Mouse (Mus musculus): ENCODE measurements around the gene Cobl.

Gene Cobl

DNA sequence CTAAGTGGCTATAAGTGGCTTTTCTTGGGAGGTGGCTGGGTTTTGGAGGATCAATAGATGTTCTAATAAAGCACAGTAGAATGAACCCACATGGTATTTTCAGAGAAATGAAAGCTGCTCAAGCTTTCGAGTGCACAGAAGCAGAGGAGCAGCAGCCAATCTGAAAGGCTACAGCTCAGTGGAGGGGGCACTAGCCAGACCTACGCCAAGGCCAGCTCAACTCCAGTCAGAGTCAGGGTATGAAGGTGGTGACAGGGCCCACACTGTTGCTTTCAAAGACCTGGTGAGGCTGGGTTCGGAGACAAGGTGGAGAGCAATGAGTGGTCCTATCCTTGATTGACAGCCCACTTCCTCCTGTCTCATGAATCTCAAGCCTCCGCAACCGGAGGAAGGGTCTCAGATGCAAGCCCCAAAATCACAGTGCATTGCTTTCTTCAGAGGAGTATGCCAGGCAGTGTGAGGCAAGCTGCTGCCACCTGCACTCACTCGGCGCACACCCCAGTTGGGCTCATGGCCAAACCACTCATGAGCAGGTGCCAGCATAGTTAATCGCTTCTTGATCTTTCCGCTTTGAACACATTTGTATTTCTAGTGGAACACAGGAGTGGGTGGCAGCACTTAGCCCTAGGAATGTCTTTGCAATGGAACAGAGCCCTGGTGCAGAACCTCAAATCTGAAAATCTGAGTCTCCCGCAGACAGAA is 232.6 kb downstream of the Cobl start:
- DNase-seq (ENCODE audit: low read depth in 1 of 2, low spot score in 2 of 2), result no peak

DNA sequence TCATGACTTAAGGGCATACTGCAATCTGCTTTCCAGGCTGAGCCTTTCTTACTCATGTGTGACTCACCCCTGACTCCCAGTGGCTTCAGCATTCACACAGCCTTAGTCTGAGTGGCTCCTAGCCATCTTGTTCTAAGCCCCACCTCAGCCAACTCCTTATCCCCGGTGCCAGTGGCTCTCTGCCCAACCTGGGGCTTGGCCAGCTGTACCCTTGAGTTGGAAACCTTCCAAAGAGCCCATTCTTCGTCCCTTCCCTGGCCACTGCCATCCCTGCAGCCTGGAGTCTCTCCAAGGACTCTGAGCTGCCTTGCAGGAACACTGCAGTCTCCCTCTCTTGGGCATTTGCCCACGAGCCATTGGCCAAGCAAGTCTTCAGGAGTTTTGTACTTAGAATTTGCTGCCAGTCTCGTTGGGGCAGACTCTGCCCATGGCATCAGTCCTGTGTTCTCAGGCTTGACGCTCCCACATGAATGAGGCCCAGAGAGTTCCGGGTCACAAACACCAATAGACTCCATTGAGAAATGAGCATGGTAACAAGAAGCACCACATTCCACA is 233.2 kb downstream of the Cobl start:
- no peak for DNase-seq (ENCODE audit: low read depth in 1 of 2, low spot score in 2 of 2)

- no peak for DNase-seq (ENCODE audit: low read depth in 1 of 2, low spot score in 2 of 2)
These were observed 235.3 kb downstream of the Cobl start for GRCm38 (mm10) chr11:12229411-12229810.

- DNase-seq (ENCODE audit: low read depth in 1 of 2, low spot score in 2 of 2), result no peak
These were observed 237.4 kb downstream of the Cobl start for GRCm38 (mm10) chr11:12227343-12227742.

GRCm38 (mm10) chr11:12219594-12220530 is 244.9 kb downstream of the Cobl start:
- DNase-seq (ENCODE audit: low read depth in 1 of 2, low spot score in 2 of 2), result no peak

DNA sequence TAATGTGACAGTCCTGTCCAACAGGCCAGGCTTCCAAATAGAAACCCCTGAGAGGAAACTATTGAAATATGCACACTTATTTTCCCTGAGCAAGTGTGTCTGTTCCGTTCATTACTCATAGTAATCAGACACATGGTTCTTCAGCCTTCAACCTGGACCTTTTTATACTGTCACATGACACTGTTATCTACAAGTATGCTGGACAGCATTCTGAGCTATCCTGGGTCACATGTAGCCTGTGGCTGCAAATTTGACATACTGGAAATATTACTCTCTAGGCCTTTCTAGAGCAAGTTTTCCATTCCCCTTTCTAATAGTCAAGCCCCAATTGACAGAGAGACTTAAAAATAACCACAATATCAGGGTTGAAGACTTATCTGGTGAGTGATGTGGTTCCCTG is 247.9 kb downstream of the Cobl start:
- DNase-seq (ENCODE audit: low read depth in 1 of 2, low spot score in 2 of 2), result no peak

DNA sequence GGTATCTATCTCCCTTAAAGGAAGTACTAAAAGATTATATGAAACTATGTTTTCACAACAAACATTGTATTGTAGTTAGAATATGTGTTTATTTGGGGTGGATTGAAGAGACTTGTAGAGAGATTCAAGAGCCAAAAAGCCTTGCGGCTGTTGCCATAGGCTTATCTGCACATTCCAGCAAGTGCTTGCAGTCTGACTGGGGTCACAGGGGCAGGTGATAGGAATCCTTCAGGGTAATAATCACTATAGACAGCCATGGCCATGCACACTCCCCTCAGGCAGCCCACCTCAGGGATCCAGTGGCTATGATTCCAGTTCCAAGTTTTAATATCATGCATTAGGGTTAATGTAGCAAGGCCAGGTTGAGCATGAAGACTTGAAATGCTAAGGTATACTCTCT is 249.2 kb downstream of the Cobl start:
- DNase-seq (ENCODE audit: low read depth in 1 of 2, low spot score in 2 of 2), result no peak

DNA sequence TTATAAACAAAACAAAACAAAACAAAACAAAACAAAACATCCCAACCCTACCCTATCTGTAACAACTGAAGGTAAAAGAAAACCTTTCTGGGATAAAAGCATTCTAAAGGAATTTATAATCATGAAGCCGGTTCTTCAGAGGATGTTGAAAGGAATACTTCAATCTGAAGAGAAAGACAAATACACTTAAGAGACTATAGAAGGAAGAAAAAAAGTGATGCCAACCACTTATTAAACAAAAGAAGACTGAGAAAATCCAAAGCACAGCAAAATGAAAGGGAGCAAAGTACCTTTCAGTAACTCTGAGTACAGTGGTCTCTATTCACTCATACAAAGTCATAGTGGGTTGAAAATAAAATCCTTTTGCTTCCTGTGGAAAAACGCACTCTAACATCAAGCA is 256.2 kb downstream of the Cobl start:
- DNase-seq (ENCODE audit: low read depth in 1 of 2, low spot score in 2 of 2), result no peak

- DNase-seq (ENCODE audit: low read depth in 1 of 2, low spot score in 2 of 2), result no peak
These were observed 259.3 kb downstream of the Cobl start for GRCm38 (mm10) chr11:12205201-12206161.

GRCm38 (mm10) chr11:12199441-12199840 is 265.3 kb downstream of the Cobl start:
- no peak for DNase-seq (ENCODE audit: low read depth in 1 of 2, low spot score in 2 of 2)

DNA sequence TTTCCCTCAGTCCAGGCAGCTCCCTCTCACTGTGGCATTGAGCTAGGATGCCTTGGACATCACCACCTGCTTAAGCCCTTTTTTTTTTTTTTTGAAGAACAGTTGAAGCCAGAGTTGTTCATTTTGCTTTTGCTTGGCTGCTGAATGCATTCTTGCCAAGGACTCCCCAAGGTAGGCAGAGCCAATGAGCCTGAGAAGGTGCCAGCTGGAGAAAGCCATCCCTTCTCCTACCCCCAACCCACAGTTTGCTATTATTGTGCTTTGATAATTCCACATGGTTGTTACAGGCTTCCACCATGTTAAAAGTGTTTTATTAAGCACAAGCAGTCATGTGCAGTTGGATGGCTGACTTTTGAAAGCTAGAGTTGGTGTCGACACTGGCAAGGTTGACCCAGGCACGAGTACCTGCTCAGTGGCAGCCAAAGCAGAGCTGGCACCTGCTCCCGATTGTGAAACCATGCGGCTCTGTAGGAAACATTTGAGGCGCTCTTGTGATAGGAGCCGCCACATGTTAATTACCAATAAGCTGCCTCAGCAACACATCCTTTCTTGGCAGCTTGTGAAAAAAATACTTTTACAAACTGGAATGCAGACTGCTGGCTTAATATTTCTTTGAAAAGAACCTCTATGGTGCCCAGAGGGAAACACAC is 265.9 kb downstream of the Cobl start:
- no peak for DNase-seq (ENCODE audit: low read depth in 1 of 2, low spot score in 2 of 2)

DNA sequence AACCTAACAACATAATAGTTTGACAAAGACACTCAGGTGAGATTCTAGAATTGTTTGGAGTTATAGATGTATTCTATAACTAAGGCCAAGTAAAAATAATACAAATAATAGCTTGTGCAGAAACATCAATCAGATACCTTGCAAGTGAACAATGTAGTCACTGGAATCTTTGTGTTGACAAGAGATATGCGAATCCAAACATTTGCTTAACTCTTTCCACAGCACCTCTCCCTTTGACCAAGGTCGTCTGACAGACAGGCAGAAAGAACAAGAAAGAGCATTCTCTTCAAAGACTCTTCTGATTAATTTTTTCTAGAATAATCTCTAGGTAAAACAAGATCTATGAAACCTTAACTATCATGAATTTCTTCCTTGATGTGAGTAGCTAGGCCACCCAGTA is 266.7 kb downstream of the Cobl start:
- DNase-seq (ENCODE audit: low read depth in 1 of 2, low spot score in 2 of 2), result no peak

DNA sequence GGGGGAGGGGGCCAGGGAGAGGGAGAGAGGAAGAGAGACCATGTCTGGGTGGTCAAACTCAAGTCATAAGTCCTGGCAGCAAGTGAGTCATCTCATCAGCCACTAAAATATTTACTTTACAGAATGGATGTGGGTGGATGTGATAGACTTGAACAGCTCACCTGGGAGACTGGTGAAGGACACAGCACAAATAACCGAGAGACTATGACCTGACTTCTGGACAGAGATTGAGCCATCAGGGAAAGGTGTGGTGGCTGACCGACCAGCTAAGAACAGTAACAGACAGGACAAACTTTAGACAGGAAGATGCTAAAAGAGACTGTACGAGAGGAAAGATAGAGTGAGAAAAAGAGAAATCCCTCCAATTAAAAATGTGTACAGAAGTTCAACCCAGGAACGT is 267.2 kb downstream of the Cobl start:
- DNase-seq (ENCODE audit: low read depth in 1 of 2, low spot score in 2 of 2), result no peak

DNA sequence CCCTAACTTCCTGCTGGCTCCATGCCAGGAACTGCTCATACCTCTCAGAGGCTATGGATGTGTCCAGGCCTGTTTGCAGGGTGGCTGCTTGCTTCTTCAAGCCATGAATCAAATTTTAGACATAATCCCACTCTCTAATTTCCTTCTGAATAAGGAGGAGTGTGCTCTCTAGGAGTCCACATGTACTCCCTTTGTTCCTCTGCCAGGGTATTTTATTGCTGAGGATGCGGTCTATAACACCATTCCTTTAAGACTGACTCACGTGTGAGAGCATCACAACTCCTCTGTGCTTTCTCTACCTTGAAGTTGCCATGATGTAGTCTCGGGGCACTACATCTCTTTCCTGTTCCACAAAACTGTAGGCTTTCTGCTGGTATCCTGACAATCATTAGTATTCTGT is 269.4 kb downstream of the Cobl start:
- DNase-seq (ENCODE audit: low read depth in 1 of 2, low spot score in 2 of 2), result no peak

GRCm38 (mm10) chr11:12193369-12193768 is 271.4 kb downstream of the Cobl start:
- DNase-seq (ENCODE audit: low read depth in 1 of 2, low spot score in 2 of 2), result no peak

- no peak for DNase-seq (ENCODE audit: low read depth in 1 of 2, low spot score in 2 of 2)
These were observed 273.4 kb downstream of the Cobl start for GRCm38 (mm10) chr11:12191386-12191785.

DNA sequence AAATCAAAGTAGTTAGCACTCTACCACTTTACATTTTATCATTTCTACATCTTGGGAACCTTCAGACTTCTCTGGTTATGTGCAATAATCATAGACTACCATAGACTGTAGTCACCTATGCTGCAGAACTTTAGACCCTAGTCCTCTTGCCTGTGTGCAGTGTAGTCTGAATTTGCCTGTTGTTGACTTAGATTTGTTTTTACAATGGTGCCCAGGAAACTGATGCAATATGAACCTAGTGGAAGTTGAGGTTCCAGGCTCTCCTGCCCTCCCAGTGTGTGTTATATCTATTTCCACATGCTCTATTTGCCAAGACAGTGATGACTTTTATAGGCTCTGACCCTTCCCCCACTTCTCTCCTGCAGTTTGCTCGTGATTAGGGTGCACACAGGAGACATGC is 274.3 kb downstream of the Cobl start:
- DNase-seq (ENCODE audit: low read depth in 1 of 2, low spot score in 2 of 2), result no peak
